Mouse (Mus musculus) embryo, embryonic 10 days (tissue): ENCODE measurements around the gene Cplane1.

Experiments used
- DNase-seq: peaks from one replicate; pipeline ENCODE4 v3.0.0-alpha.2; 2015; ENCODE audit warnings: low spot score

The Cplane1 gene

DNA sequence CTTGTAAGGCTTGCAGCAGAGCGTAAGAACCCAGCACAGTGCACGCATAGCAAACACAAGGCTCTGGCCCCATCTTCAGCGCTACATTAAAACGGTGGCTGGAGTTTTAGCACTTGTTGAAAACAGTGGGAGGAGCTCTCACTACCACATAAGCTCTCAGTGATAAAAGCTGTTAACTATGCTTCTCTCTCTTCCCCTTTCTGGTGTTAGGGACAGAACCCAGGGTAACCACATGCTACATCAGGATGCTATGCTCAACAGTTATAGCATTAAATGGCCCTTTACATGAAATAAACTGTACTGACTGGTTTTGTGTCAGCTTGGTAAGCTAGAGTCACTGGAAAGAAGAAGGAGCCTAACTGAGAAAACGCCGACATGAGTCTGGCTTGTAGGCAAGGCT is 125.2 kb downstream of the Cplane1 start:
- DNase-seq = no peak

- DNase-seq = no peak
Observed at GRCm38 (mm10) chr15:8302944-8303343, 134.0 kb downstream of the Cplane1 start.

DNA sequence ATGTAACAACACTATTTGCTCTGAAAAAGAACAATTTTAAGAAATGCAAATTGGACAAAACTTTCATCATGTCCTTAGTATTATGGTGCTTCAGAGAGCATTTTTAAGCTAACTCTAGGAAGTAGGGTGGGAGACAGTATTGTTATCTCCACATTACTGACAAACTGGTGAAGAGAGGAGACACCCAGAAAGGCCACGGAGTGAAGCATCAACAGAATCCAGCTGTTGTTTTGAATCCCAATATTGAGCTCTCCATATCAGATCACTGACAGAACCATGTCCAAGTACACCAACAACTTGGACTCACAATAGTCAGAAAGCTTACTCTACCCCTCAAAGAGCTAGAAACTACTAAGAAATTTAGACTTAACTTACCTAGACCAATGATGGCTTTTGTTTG is 136.6 kb downstream of the Cplane1 start:
- DNase-seq = no peak

DNA sequence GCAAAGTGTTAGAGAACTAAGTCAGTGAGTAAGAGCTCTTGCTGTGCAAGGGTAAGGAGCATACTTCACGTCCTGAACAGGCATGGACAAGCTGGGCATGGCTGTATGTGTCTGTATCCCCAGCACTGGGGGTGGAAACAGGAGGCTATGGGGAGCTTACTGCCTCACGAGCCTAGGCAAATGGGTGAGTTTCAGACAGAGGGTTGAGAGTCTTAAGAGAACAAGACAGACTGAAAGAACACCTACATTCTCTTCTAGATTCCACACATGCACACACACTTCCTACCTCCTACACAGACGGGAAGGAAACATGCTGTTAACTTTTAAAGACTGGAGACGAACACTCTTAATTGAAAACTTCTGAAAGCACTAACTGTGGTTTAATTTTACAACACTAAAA is 148.5 kb downstream of the Cplane1 start:
- DNase-seq = no peak

GRCm38 (mm10) chr15:8319191-8319590 is 150.3 kb downstream of the Cplane1 start:
- no peak for DNase-seq
